Mouse (Mus musculus) induced T-regulatory cell, adult 2 months (primary cell): Measurements from ENCODE around the gene Tmem150b.

Source experiments
- DNase-seq: peaks from one replicate; pipeline ENCODE4 v3.0.0-alpha.2; 2012; ENCODE audit warnings: low read depth

The Tmem150b gene

GRCm38 (mm10) chr7:4725169-4725568 lies at the start of gene Tmem150b:
Gene Tmem150b (minus strand): TSS chr7:4725249.
- DNase-seq = no peak

GRCm38 (mm10) chr7:4771202-4771601 lies 46.2 kb upstream of the Tmem150b start, which contains the start of gene Fam71e2:
Gene Fam71e2 (minus strand): TSS chr7:4771302.
- DNase-seq = no peak

GRCm38 (mm10) chr7:4764946-4765710 lies 40.1 kb upstream of the Tmem150b start:
- DNase-seq = no peak

GRCm38 (mm10) chr7:4759670-4760069 lies 34.6 kb upstream of the Tmem150b start:
- DNase-seq = no peak

GRCm38 (mm10) chr7:4752821-4753570 lies 27.9 kb upstream of the Tmem150b start, which contains the start of gene Cox6b2:
Gene Cox6b2 (minus strand): TSS chr7:4753094.
- DNase-seq = peak; percentile 75

GRCm38 (mm10) chr7:4751971-4752820 lies 27.1 kb upstream of the Tmem150b start:
- peak; percentile 52 for DNase-seq

GRCm38 (mm10) chr7:4749169-4749568 lies 24.1 kb upstream of the Tmem150b start:
- no peak for DNase-seq

GRCm38 (mm10) chr7:4748321-4748720 lies 23.3 kb upstream of the Tmem150b start:
- DNase-seq = no peak

- DNase-seq = no peak
Observed at GRCm38 (mm10) chr7:4747156-4747899, 22.3 kb upstream of the Tmem150b start.

- DNase-seq = no peak
Observed at GRCm38 (mm10) chr7:4746326-4746980, 21.4 kb upstream of the Tmem150b start.

GRCm38 (mm10) chr7:4744886-4745285 lies 19.8 kb upstream of the Tmem150b start:
- no peak for DNase-seq

GRCm38 (mm10) chr7:4743354-4743753 lies 18.3 kb upstream of the Tmem150b start:
- no peak for DNase-seq

GRCm38 (mm10) chr7:4742482-4742819 lies 17.4 kb upstream of the Tmem150b start:
- DNase-seq = no peak

- DNase-seq = no peak
Observed at GRCm38 (mm10) chr7:4741672-4742481, 16.8 kb upstream of the Tmem150b start.

GRCm38 (mm10) chr7:4741151-4741550 lies 16.1 kb upstream of the Tmem150b start:
- DNase-seq = peak; percentile 54

- DNase-seq = no peak
Observed at GRCm38 (mm10) chr7:4740309-4740727, 15.3 kb upstream of the Tmem150b start.

GRCm38 (mm10) chr7:4739544-4740275 lies 14.7 kb upstream of the Tmem150b start, which contains the start of gene Kmt5c:
Gene Kmt5c (plus strand): TSS chr7:4740115.
- DNase-seq = peak; percentile 99

- no peak for DNase-seq
Observed at GRCm38 (mm10) chr7:4739041-4739543, 14.0 kb upstream of the Tmem150b start.

GRCm38 (mm10) chr7:4732968-4733392 lies 7.9 kb upstream of the Tmem150b start:
- DNase-seq = no peak
